Mouse (Mus musculus) kidney, postnatal 0 days (tissue): ENCODE measurements around the gene Lgr4. TPM values are rescaled to one million over a fixed set of nuclear protein-coding genes. Genes with fewer than 3 reads are reported as not detected.

Source experiments
- ATAC-seq: fragments of 200-750 bp; cut with Nextera tagmentation; replicated peaks from 2 replicates; pipeline ENCODE4 v1.8.0; 2017; ENCODE audit warnings: low read depth, moderate number of reproducible peaks, moderate TSS enrichment, moderate library complexity; ENCODE audit not compliant: low FRiP score
- DNase-seq: peaks from one replicate; pipeline ENCODE4 v3.0.0-alpha.2; 2016; ENCODE audit warnings: low spot score
- H3K27ac ChIP-seq: fragments of 300-500 bp; sonication (generic); 2 replicates; pipeline ENCODE4 v1.5.1; 2014; ENCODE audit warnings: mild to moderate bottlenecking
- H3K27me3 ChIP-seq: fragments of 300-500 bp; sonication (generic); 2 replicates; pipeline ENCODE4 v1.6.1; 2014; ENCODE audit warnings: low read length, mixed read lengths; ENCODE audit not compliant: insufficient read depth
- H3K36me3 ChIP-seq: fragments of 300-500 bp; sonication (generic); 2 replicates; pipeline ENCODE4 v1.6.1; 2014; ENCODE audit warnings: low read length, mixed read lengths; ENCODE audit not compliant: insufficient read depth
- H3K4me1 ChIP-seq: fragments of 300-500 bp; sonication (generic); replicated peaks from 2 replicates; pipeline ENCODE4 v1.6.1; 2014; ENCODE audit warnings: antibody characterized with exemption, low read length, mixed read lengths; ENCODE audit not compliant: insufficient read depth
- H3K4me2 ChIP-seq: fragments of 300-500 bp; sonication (generic); 2 replicates; pipeline ENCODE4 v1.6.1; 2014; ENCODE audit warnings: mild to moderate bottlenecking, low read length, moderate library complexity, mixed read lengths
- H3K4me3 ChIP-seq: fragments of 300-500 bp; sonication (generic); replicated peaks from 2 replicates; pipeline ENCODE4 v1.5.1; 2014; ENCODE audit warnings: low read depth, low read length
- H3K9ac ChIP-seq: fragments of 300-500 bp; sonication (generic); 2 replicates; pipeline ENCODE4 v1.6.1; 2014; ENCODE audit warnings: low read depth, low read length
- H3K9me3 ChIP-seq: fragments of 300-500 bp; sonication (generic); replicated peaks from 2 replicates; pipeline ENCODE4 v1.6.1; 2016; ENCODE audit warnings: low read length, inconsistent platforms, mixed read lengths
- CTCF ChIP-seq: IDR thresholded peaks from 2 replicates; pipeline ENCODE4 v1.5.1; 2016; ENCODE audit warnings: antibody characterized with exemption, low read depth, mild to moderate bottlenecking, moderate library complexity
- whole genome bisulfite sequencing: fragments of 180-500 bp; shearing (Covaris S2); extraction: QIAGEN DNeasy Blood & Tissue Kit; methylation state at CpG from one replicate; pipeline ENCODE4 v1.1.7; 2014; 5-methylcytosine and 5-hydroxymethylcytosine counted together
- polyA plus RNA-seq: library from polyadenylated mRNA; unstranded; fragments of >200 nt; fragmentation: Nextera tagmentation; extraction: Ambion mirVana; gene quantifications from 2 replicates; pipeline ENCODE4 v1.2.1, GENCODE M21; 2015

Lgr4 gene
- polyA plus RNA-seq, 1 experiment from 2014 or later: 47.8 TPM

- H3K9me3 ChIP-seq: no peaks in the 10 kb centered on the region
- H3K27ac ChIP-seq: no peak overlapping the region
- 88% methylated on average over 5 of the region's 5 CpGs for WGBS
- H3K4me1 ChIP-seq: peaks cover 19% of the 10 kb centered on the region; the same call in 1 of the 2 replicates
- no peak for TF ChIP-seq CTCF
- no peak overlapping the region for H3K4me3 ChIP-seq
- H3K27me3 ChIP-seq: no peaks in the 10 kb centered on the region
- DNase-seq (no peak), ATAC-seq (no peak)
- no peaks in the 10 kb centered on the region for H3K36me3 ChIP-seq
- no peak overlapping the region for H3K4me2 ChIP-seq
- no peak overlapping the region for H3K9ac ChIP-seq
Observed at GRCm38 (mm10) chr2:109955910-109956309, 38.5 kb downstream of the Lgr4 start.

GRCm38 (mm10) chr2:109956785-109957184 lies 39.3 kb downstream of the Lgr4 start:
- Histone ChIP-seq H3K27ac (no peak overlapping the region), H3K36me3 (no peaks in the 10 kb centered on the region), H3K4me2 (no peak overlapping the region), H3K9me3 (no peaks in the 10 kb centered on the region), H3K9ac (no peak overlapping the region), H3K27me3 (no peaks in the 10 kb centered on the region), H3K4me1 (peaks cover 19% of the 10 kb centered on the region; the same call in 1 of the 2 replicates), H3K4me3 (no peak overlapping the region)
- DNase-seq (no peak), ATAC-seq (no peak)
- WGBS: 66% methylated on average over 4 of the region's 4 CpGs
- TF ChIP-seq CTCF: no peak

- ATAC-seq (no peak), DNase-seq (no peak)
- no peak for TF ChIP-seq CTCF
Observed at GRCm38 (mm10) chr2:109958692-109959406, 41.4 kb downstream of the Lgr4 start.

GRCm38 (mm10) chr2:109959407-109960075 lies 42.1 kb downstream of the Lgr4 start:
- H3K4me3 ChIP-seq: no peak overlapping the region
- TF ChIP-seq CTCF: no peak
- peak overlapping the region; percentile 33; the same call in 1 of the 2 replicates for H3K27ac ChIP-seq
- peaks cover 11% of the 10 kb centered on the region; the same call in 1 of the 2 replicates for H3K4me1 ChIP-seq
- H3K36me3 ChIP-seq: no peaks in the 10 kb centered on the region
- no peak for ATAC-seq
- H3K27me3 ChIP-seq: no peaks in the 10 kb centered on the region
- H3K9ac ChIP-seq: no peak overlapping the region
- DNase-seq: no peak
- no peaks in the 10 kb centered on the region for H3K9me3 ChIP-seq
- WGBS: 44% methylated on average over 11 of the region's 11 CpGs
- no peak overlapping the region for H3K4me2 ChIP-seq

More at GRCm38 (mm10) chr2:109958692-109959406, 41.4 kb downstream of the Lgr4 start:
- H3K4me1 ChIP-seq: peaks cover 9% of the 10 kb centered on the region; the same call in 1 of the 2 replicates
- no peaks in the 10 kb centered on the region for H3K9me3 ChIP-seq
- H3K36me3 ChIP-seq: no peaks in the 10 kb centered on the region
- WGBS: 56% methylated on average over 4 of the region's 4 CpGs
- no peak overlapping the region for H3K4me2 ChIP-seq
- no peaks in the 10 kb centered on the region for H3K27me3 ChIP-seq
- H3K9ac ChIP-seq: no peak overlapping the region
- no peak overlapping the region for H3K4me3 ChIP-seq
- H3K27ac ChIP-seq: peak overlapping the region; percentile 33; the same call in 1 of the 2 replicates

- Histone ChIP-seq H3K9ac (no peak overlapping the region), H3K27me3 (no peaks in the 10 kb centered on the region), H3K27ac (no peak overlapping the region), H3K36me3 (no peaks in the 10 kb centered on the region), H3K9me3 (no peaks in the 10 kb centered on the region), H3K4me3 (no peak overlapping the region), H3K4me2 (no peak overlapping the region), H3K4me1 (peaks cover 13% of the 10 kb centered on the region; the same call in 1 of the 2 replicates)
- ATAC-seq (no peak), DNase-seq (no peak)
- 57% methylated on average over 3 of the region's 3 CpGs for WGBS
- TF ChIP-seq CTCF: no peak
Observed at GRCm38 (mm10) chr2:109960246-109960645, 42.8 kb downstream of the Lgr4 start.

- no peaks in the 10 kb centered on the region for H3K9me3 ChIP-seq
- no peak for ATAC-seq
- no peak overlapping the region for H3K27ac ChIP-seq
- H3K4me2 ChIP-seq: no peak overlapping the region
- no peaks in the 10 kb centered on the region for H3K27me3 ChIP-seq
- H3K4me3 ChIP-seq: no peak overlapping the region
- no peak for TF ChIP-seq CTCF
- H3K4me1 ChIP-seq: peaks cover 13% of the 10 kb centered on the region; the same call in 1 of the 2 replicates
- 69% methylated on average over 4 of the region's 4 CpGs for WGBS
- no peaks in the 10 kb centered on the region for H3K36me3 ChIP-seq
- DNase-seq: no peak
- no peak overlapping the region for H3K9ac ChIP-seq
Observed at GRCm38 (mm10) chr2:109961174-109961573, 43.7 kb downstream of the Lgr4 start.
